Mouse (Mus musculus) kidney, embryonic 16.5 days (tissue): ENCODE data around the gene Stt3b. TPM values are rescaled to one million over a fixed set of nuclear protein-coding genes. Genes with fewer than 3 reads are reported as not detected.

Experiments used
- ATAC-seq: fragments of 200-750 bp; cut with Nextera tagmentation; 2 replicates; pipeline ENCODE4 v1.8.0; 2017; ENCODE audit warnings: moderate TSS enrichment; ENCODE audit not compliant: low FRiP score, low TSS enrichment
- H3K27ac ChIP-seq: fragments of 300-500 bp; sonication (generic); 2 replicates; pipeline ENCODE4 v1.5.1; 2014; ENCODE audit warnings: low read length
- H3K27me3 ChIP-seq: fragments of 300-500 bp; sonication (generic); 2 replicates; pipeline ENCODE4 v1.6.1; 2014; ENCODE audit warnings: low read length, control low read depth, mixed read lengths; ENCODE audit not compliant: insufficient read depth
- H3K36me3 ChIP-seq: fragments of 300-500 bp; sonication (generic); 2 replicates; pipeline ENCODE4 v1.6.1; 2014; ENCODE audit warnings: low read length, control low read depth, mixed read lengths; ENCODE audit not compliant: insufficient read depth
- H3K4me1 ChIP-seq: fragments of 300-500 bp; sonication (generic); 2 replicates; pipeline ENCODE4 v1.6.1; 2014; ENCODE audit warnings: low read length, control low read depth, mixed read lengths; ENCODE audit not compliant: insufficient read depth
- H3K4me2 ChIP-seq: fragments of 300-500 bp; sonication (generic); replicated peaks from 2 replicates; pipeline ENCODE4 v1.6.1; 2014; ENCODE audit warnings: low read depth, low read length
- H3K4me3 ChIP-seq: fragments of 300-500 bp; sonication (generic); 2 replicates; pipeline ENCODE4 v1.5.1; 2014; ENCODE audit warnings: mild to moderate bottlenecking, low read length
- H3K9ac ChIP-seq: fragments of 300-500 bp; sonication (generic); replicated peaks from 2 replicates; pipeline ENCODE4 v1.6.1; 2014; ENCODE audit warnings: low read length
- H3K9me3 ChIP-seq: fragments of 300-500 bp; sonication (generic); 2 replicates; pipeline ENCODE4 v1.6.1; 2016; ENCODE audit warnings: low read length, control low read depth
- WGBS: fragments of 180-500 bp; shearing (Covaris S2); extraction: QIAGEN DNeasy Blood & Tissue Kit; methylation state at CpG from one replicate; pipeline ENCODE4 v1.1.7; 2014; 5-methylcytosine and 5-hydroxymethylcytosine counted together
- polyA plus RNA-seq: library from polyadenylated mRNA; unstranded; fragments of >200 nt; fragmentation: Nextera tagmentation; extraction: Ambion mirVana; gene quantifications from 2 replicates; pipeline ENCODE4 v1.2.1, GENCODE M21; 2015

Stt3b gene
- polyA plus RNA-seq, 1 experiment from 2014 or later: 102 TPM

DNA sequence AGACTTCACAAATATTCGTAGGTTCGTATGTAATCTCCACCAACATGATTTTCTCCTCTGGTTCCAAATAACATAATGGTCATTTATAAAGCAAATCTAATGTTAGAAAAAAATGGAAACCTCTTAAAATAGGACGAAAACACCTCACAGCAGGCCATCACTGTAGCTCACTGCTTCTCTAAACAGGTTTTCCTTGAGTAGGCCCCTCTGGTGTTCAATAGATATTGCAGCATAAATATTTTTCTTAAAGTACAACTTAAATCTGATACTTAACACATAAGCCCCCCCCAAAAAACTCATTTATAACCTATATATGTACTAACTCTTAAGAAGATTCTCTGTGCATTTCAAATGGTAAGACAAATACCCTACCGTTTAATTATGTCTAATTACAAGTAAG is 1.8 kb downstream of the Stt3b start:
- H3K27me3 ChIP-seq: no peaks in the 10 kb centered on the region
- H3K4me3 ChIP-seq: peak overlapping the region; percentile 92
- H3K4me1 ChIP-seq: peaks cover 39% of the 10 kb centered on the region
- peak overlapping the region; percentile 97 for H3K9ac ChIP-seq
- no peaks in the 10 kb centered on the region for H3K36me3 ChIP-seq
- no peak overlapping the region; the same call in 1 of the 2 replicates for H3K27ac ChIP-seq
- no peak for ATAC-seq
- H3K9me3 ChIP-seq: no peaks in the 10 kb centered on the region
- peak overlapping the region; percentile 64 for H3K4me2 ChIP-seq
- WGBS: 16% methylated on average over 4 of the region's 4 CpGs

GRCm38 (mm10) chr9:115306202-115306601 is 4.0 kb downstream of the Stt3b start:
- peak overlapping the region; percentile 3; the same call in 1 of the 2 replicates for H3K27ac ChIP-seq
- WGBS: 4% methylated on average over 6 of the region's 6 CpGs
- peaks cover 41% of the 10 kb centered on the region for H3K4me1 ChIP-seq
- peak overlapping the region; percentile 64 for H3K4me2 ChIP-seq
- no peaks in the 10 kb centered on the region for H3K27me3 ChIP-seq
- H3K36me3 ChIP-seq: no peaks in the 10 kb centered on the region
- no peak for ATAC-seq
- no peaks in the 10 kb centered on the region for H3K9me3 ChIP-seq
- no peak overlapping the region; the same call in 1 of the 2 replicates for H3K9ac ChIP-seq
- H3K4me3 ChIP-seq: peak overlapping the region; percentile 92

- no peaks in the 10 kb centered on the region for H3K27me3 ChIP-seq
- H3K36me3 ChIP-seq: no peaks in the 10 kb centered on the region
- no peak overlapping the region for H3K27ac ChIP-seq
- no peaks in the 10 kb centered on the region for H3K9me3 ChIP-seq
- peaks cover 44% of the 10 kb centered on the region for H3K4me1 ChIP-seq
- ATAC-seq: no peak
- no peak overlapping the region for H3K4me3 ChIP-seq
- H3K4me2 ChIP-seq: no peak overlapping the region
- 76% methylated on average over 4 of the region's 4 CpGs for WGBS
- H3K9ac ChIP-seq: no peak overlapping the region
These were observed 6.1 kb downstream of the Stt3b start for GRCm38 (mm10) chr9:115304149-115304548.

DNA sequence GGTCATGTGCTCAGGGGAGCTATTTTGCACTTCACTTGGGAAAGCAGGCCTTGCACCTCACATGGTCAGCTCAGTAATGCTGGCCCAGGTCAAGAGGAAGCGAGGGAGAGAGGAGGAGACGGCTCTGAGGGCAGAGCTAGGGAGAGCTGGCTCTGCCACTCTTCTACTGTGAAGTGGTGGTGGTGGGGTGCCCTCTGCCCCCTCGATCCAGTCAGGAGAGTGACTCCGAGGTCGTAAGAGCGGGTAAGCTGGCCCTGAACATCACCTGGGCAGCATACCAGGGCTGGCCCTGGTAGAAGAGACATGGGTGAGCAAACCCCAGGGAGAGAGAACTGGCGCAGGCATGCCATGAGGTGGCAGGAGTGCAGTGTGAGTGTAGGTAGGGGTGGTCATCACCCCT is 8.6 kb downstream of the Stt3b start:
- no peak overlapping the region for H3K4me2 ChIP-seq
- H3K9ac ChIP-seq: no peak overlapping the region
- no peak overlapping the region for H3K4me3 ChIP-seq
- H3K9me3 ChIP-seq: no peaks in the 10 kb centered on the region
- ATAC-seq: no peak
- H3K27me3 ChIP-seq: no peaks in the 10 kb centered on the region
- H3K36me3 ChIP-seq: no peaks in the 10 kb centered on the region
- H3K27ac ChIP-seq: no peak overlapping the region
- H3K4me1 ChIP-seq: peaks cover 45% of the 10 kb centered on the region
- 82% methylated on average over 7 of the region's 7 CpGs for WGBS

DNA sequence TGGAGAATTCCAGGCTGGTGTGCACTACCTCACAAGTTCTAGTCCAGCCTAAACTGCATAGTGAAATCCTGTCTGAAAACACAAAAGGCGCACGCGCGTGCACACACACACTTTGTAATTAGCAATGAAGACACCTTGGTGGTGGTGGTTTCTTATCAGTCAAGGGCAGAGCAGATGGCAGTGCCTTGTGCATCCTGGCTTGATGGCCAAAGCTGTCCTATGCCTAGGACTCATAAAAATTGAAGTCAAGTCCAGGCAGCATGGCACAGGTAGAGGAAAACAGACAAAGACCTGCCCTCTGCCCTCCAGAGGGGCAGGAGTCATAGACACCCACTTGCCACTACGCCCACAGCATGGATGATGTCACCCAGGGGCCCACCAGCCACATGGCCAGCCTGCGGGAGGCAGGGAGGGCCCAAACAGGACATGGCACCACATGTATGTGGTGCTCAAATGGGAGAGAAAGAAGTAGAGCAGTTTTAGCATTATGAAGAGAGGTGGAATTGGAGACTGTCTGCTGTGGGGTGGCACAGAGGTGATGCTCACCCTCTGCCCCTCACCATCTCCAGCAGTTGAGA is 9.1 kb downstream of the Stt3b start:
- no peaks in the 10 kb centered on the region for H3K9me3 ChIP-seq
- H3K9ac ChIP-seq: no peak overlapping the region
- no peak overlapping the region for H3K4me2 ChIP-seq
- H3K27me3 ChIP-seq: no peaks in the 10 kb centered on the region
- 92% methylated on average over 6 of the region's 6 CpGs for WGBS
- ATAC-seq: no peak
- peaks cover 45% of the 10 kb centered on the region for H3K4me1 ChIP-seq
- H3K36me3 ChIP-seq: no peaks in the 10 kb centered on the region
- H3K27ac ChIP-seq: no peak overlapping the region
- H3K4me3 ChIP-seq: no peak overlapping the region

DNA sequence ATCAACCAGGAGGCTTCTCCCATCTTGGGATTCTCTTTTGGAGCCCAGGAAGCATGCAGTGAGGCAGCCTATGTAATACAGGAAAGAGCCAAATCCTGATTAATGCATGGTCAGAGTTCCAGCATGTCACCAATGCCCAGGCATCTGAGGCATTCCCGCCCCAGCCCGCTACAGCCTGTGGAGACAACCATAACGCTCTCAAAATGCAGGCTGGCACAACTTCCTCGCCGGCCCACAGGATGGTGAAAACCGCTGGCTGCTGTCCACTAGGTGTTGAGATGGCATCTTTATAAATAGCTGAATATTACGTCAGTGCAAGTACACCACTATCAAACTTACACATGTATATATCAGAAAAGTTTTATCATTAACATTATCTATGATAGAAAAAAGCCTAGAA is 13.5 kb downstream of the Stt3b start:
- H3K27ac ChIP-seq: no peak overlapping the region
- no peaks in the 10 kb centered on the region for H3K36me3 ChIP-seq
- 54% methylated on average over 7 of the region's 7 CpGs for WGBS
- no peak overlapping the region for H3K9ac ChIP-seq
- H3K4me3 ChIP-seq: no peak overlapping the region
- H3K9me3 ChIP-seq: no peaks in the 10 kb centered on the region
- H3K4me2 ChIP-seq: no peak overlapping the region
- no peak for ATAC-seq
- H3K27me3 ChIP-seq: no peaks in the 10 kb centered on the region
- peaks cover 55% of the 10 kb centered on the region for H3K4me1 ChIP-seq

GRCm38 (mm10) chr9:115293920-115294594 is 16.2 kb downstream of the Stt3b start:
- peaks cover 64% of the 10 kb centered on the region for H3K4me1 ChIP-seq
- H3K36me3 ChIP-seq: no peaks in the 10 kb centered on the region
- no peak overlapping the region for H3K27ac ChIP-seq
- H3K9ac ChIP-seq: no peak overlapping the region
- H3K4me3 ChIP-seq: no peak overlapping the region
- H3K27me3 ChIP-seq: no peaks in the 10 kb centered on the region
- no peaks in the 10 kb centered on the region for H3K9me3 ChIP-seq
- WGBS: 41% methylated on average over 10 of the region's 10 CpGs
- H3K4me2 ChIP-seq: no peak overlapping the region
- ATAC-seq: 0 out of 2 replicates have a peak, but pooled peaks have one; percentile 57

DNA sequence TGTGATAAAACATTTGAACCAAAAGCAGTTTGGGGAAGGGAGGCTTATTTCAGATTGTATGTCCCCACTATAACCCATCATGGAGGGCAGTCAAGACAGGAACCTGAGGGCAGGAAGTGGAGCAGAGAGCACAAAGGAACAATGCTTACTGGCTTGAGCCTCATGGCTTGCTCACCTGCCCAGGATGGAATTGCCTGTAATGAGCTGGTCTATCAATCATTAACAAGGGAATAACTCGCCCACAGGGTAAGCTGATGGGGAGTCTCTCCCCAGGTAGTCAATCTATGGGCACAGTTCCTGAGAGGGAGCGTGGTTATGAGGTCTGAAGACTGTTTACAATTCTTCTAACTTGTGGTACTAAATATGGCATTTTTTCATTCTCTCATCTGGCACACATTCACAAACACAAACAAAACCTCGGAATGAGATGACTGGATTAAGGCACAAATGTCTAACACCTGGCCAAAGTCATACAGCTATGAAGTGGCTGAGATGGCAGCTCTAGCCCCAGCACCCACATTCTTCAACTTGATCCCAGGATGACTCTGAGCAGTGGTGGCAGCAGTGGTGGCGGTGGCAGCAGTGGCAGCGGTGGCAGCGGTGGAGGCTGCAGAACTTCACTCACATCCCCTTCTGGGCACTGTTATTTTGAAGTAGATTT is 22.3 kb downstream of the Stt3b start:
- H3K4me1 ChIP-seq: peaks cover 67% of the 10 kb centered on the region
- no peaks in the 10 kb centered on the region for H3K9me3 ChIP-seq
- peak; percentile 74 for ATAC-seq
- 83% methylated on average over 6 of the region's 6 CpGs for WGBS
- H3K36me3 ChIP-seq: no peaks in the 10 kb centered on the region
- no peak overlapping the region for H3K4me2 ChIP-seq
- no peak overlapping the region for H3K27ac ChIP-seq
- no peak overlapping the region for H3K4me3 ChIP-seq
- H3K9ac ChIP-seq: no peak overlapping the region
- no peaks in the 10 kb centered on the region for H3K27me3 ChIP-seq

GRCm38 (mm10) chr9:115284385-115284784 is 25.8 kb downstream of the Stt3b start:
- WGBS: 33% methylated on average over 4 of the region's 4 CpGs
- no peak overlapping the region for H3K27ac ChIP-seq
- ATAC-seq: no peak

DNA sequence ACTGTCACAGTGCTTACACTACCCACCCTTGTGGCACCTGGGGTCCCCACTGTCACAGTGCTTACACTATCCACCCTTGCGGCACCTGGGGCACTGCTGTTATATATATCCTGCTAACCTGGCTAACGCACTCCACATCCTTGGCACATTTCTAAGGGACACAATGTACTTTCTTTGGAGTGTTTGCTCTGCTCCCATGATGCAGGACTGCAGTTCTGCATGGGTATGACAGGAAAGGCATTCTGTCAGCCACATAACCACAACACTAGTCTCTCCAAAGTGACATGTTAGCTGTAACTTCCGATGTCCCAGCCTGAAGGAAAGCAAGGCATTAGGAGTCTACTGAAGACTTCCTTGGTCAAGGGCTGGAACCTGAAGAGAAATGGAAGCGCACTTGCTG is 26.8 kb downstream of the Stt3b start:
- Histone ChIP-seq H3K36me3 (peaks cover 13% of the 10 kb centered on the region; the same call in 1 of the 2 replicates), H3K27me3 (no peaks in the 10 kb centered on the region), H3K9ac (no peak overlapping the region), H3K4me2 (no peak overlapping the region), H3K4me1 (peaks cover 37% of the 10 kb centered on the region), H3K27ac (no peak overlapping the region), H3K4me3 (no peak overlapping the region), H3K9me3 (no peaks in the 10 kb centered on the region)
- 92% methylated on average over 4 of the region's 4 CpGs for WGBS
- ATAC-seq: no peak

More at GRCm38 (mm10) chr9:115284385-115284784, 25.8 kb downstream of the Stt3b start:
- Histone ChIP-seq H3K27me3 (no peaks in the 10 kb centered on the region), H3K4me1 (peaks cover 42% of the 10 kb centered on the region), H3K9ac (no peak overlapping the region), H3K9me3 (no peaks in the 10 kb centered on the region), H3K4me3 (no peak overlapping the region), H3K4me2 (no peak overlapping the region), H3K36me3 (peaks cover 5% of the 10 kb centered on the region; the same call in 1 of the 2 replicates)
